Mouse (Mus musculus) stomach, embryonic 15.5 days (tissue): ENCODE data around the gene Sik2. TPM values are rescaled to one million over a fixed set of nuclear protein-coding genes. Genes with fewer than 3 reads are reported as not detected.

Experiments used
- ATAC-seq: fragments of 200-750 bp; cut with Nextera tagmentation; 2 replicates; pipeline ENCODE4 v1.8.0; 2017; ENCODE audit warnings: low read depth, moderate number of reproducible peaks, moderate TSS enrichment; ENCODE audit not compliant: insufficient read depth, low FRiP score
- H3K27ac ChIP-seq: fragments of 300-500 bp; sonication (generic); 2 replicates; pipeline ENCODE4 v1.5.1; 2015; ENCODE audit warnings: mild to moderate bottlenecking, inconsistent platforms
- H3K27me3 ChIP-seq: fragments of 300-500 bp; sonication (generic); replicated peaks from 2 replicates; pipeline ENCODE4 v1.6.1; 2015; ENCODE audit warnings: inconsistent platforms
- H3K36me3 ChIP-seq: fragments of 300-500 bp; sonication (generic); 2 replicates; pipeline ENCODE4 v1.6.1; 2015; ENCODE audit warnings: inconsistent platforms
- H3K4me1 ChIP-seq: fragments of 300-500 bp; sonication (generic); 2 replicates; pipeline ENCODE4 v1.6.1; 2015; ENCODE audit warnings: inconsistent platforms
- H3K4me2 ChIP-seq: fragments of 300-500 bp; sonication (generic); 2 replicates; pipeline ENCODE4 v1.6.1; 2015; ENCODE audit warnings: mild to moderate bottlenecking, inconsistent platforms
- H3K4me3 ChIP-seq: fragments of 300-500 bp; sonication (generic); replicated peaks from 2 replicates; pipeline ENCODE4 v1.5.1; 2015; ENCODE audit warnings: inconsistent platforms
- H3K9ac ChIP-seq: fragments of 300-500 bp; sonication (generic); 2 replicates; pipeline ENCODE4 v1.6.1; 2015; ENCODE audit warnings: inconsistent platforms
- H3K9me3 ChIP-seq: fragments of 300-500 bp; sonication (generic); 2 replicates; pipeline ENCODE4 v1.6.1; 2016; ENCODE audit warnings: inconsistent platforms
- WGBS: fragments of 180-500 bp; shearing (Covaris S2); methylation state at CpG from one replicate; pipeline ENCODE4 v1.1.7; 2015; 5-methylcytosine and 5-hydroxymethylcytosine counted together
- polyA plus RNA-seq: library from polyadenylated mRNA; unstranded; fragments of >200 nt; fragmentation: Nextera tagmentation; extraction: Ambion mirVana; gene quantifications from 2 replicates; pipeline ENCODE4 v1.2.1, GENCODE M21; 2015

Sik2 gene
- polyA plus RNA-seq, 1 experiment from 2014 or later, result 18.9 TPM

DNA sequence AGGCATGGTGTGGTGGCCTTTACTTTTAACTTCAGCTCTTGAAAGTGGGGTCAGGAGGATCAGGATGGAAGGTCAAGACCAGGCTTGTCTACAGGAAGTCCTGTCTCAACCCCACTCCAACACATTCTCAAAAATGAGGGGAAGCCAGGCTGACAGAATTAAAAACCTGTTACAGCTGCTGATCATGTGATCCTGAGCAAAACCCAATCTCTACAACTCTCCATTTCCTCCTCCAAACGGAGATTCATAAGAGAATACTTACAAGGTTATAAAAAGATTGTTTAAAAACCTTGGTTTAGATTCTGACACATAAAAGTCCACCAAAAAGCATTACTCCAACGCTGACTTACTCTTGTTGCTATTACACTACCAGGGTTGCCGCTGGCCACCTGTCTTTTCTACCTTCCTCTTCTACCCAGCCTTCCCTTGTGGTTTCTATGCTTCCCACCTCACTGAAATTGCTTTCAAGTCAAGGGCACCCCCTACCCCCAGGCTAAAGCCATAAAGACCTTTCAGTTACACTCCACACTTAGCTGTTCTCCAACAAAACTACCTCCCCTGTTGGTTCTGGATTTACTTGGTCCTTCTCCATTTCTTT is 67.0 kb downstream of the Sik2 start:
- no peak for ATAC-seq
- Histone ChIP-seq H3K9me3 (no peaks in the 10 kb centered on the region), H3K27me3 (no peaks in the 10 kb centered on the region), H3K36me3 (no peaks in the 10 kb centered on the region), H3K4me3 (no peak overlapping the region), H3K27ac (no peak overlapping the region), H3K9ac (no peak overlapping the region), H3K4me2 (no peak overlapping the region), H3K4me1 (no peaks in the 10 kb centered on the region)
- 66% methylated on average over 3 of the region's 3 CpGs for WGBS

DNA sequence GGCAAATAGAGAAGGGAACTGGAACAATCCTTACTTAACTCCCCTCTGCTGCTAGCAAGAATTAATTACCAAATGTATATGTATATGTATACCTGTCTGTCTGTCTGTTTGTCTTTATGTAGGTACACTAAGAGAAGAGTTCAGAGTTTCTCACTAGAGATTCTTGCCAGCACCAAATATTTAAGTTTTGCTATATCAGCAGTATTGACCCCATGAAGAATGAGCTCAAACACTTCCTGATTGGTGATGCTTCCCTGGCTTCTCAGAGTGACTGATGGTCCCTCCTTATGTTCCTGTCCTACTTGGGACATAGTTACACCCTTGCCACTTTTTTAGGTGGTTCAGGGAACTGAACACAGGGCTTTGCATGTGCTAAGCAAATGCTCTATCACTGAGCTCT is 78.9 kb downstream of the Sik2 start:
- no peak overlapping the region for H3K4me3 ChIP-seq
- peaks cover 5% of the 10 kb centered on the region; the same call in 1 of the 2 replicates for H3K36me3 ChIP-seq
- no peaks in the 10 kb centered on the region for H3K27me3 ChIP-seq
- no peak for ATAC-seq
- H3K9me3 ChIP-seq, result no peaks in the 10 kb centered on the region
- no peak overlapping the region for H3K9ac ChIP-seq
- H3K4me1 ChIP-seq, result no peaks in the 10 kb centered on the region
- H3K27ac ChIP-seq, result no peak overlapping the region
- no peak overlapping the region for H3K4me2 ChIP-seq

- no peaks in the 10 kb centered on the region for H3K27me3 ChIP-seq
- H3K9ac ChIP-seq, result no peak overlapping the region
- WGBS, result 65% methylated on average over 4 of the region's 4 CpGs
- H3K27ac ChIP-seq, result peak overlapping the region; percentile 35; the same call in 1 of the 2 replicates
- H3K9me3 ChIP-seq, result no peaks in the 10 kb centered on the region
- H3K4me1 ChIP-seq, result no peaks in the 10 kb centered on the region
- no peak overlapping the region for H3K4me2 ChIP-seq
- no peak overlapping the region for H3K4me3 ChIP-seq
- H3K36me3 ChIP-seq, result no peaks in the 10 kb centered on the region
- ATAC-seq, result 0 out of 2 replicates have a peak, but pooled peaks have one; percentile 64
These were observed 83.1 kb downstream of the Sik2 start for GRCm38 (mm10) chr9:50925801-50926200.

- peak; percentile 82 for ATAC-seq
- Histone ChIP-seq H3K27me3 (no peaks in the 10 kb centered on the region), H3K36me3 (no peaks in the 10 kb centered on the region), H3K4me1 (no peaks in the 10 kb centered on the region), H3K4me2 (no peak overlapping the region), H3K9ac (no peak overlapping the region), H3K27ac (no peak overlapping the region), H3K4me3 (no peak overlapping the region), H3K9me3 (no peaks in the 10 kb centered on the region)
These were observed 84.4 kb downstream of the Sik2 start for GRCm38 (mm10) chr9:50924454-50924853.

- no peaks in the 10 kb centered on the region for H3K9me3 ChIP-seq
- 56% methylated on average over 5 of the region's 5 CpGs for WGBS
- no peak overlapping the region for H3K9ac ChIP-seq
- H3K36me3 ChIP-seq, result no peaks in the 10 kb centered on the region
- no peak overlapping the region for H3K27ac ChIP-seq
- H3K4me1 ChIP-seq, result no peaks in the 10 kb centered on the region
- ATAC-seq, result peak; percentile 51
- H3K4me3 ChIP-seq, result no peak overlapping the region
- no peaks in the 10 kb centered on the region for H3K27me3 ChIP-seq
- no peak overlapping the region for H3K4me2 ChIP-seq
These were observed 86.3 kb downstream of the Sik2 start for GRCm38 (mm10) chr9:50922363-50923153.

DNA sequence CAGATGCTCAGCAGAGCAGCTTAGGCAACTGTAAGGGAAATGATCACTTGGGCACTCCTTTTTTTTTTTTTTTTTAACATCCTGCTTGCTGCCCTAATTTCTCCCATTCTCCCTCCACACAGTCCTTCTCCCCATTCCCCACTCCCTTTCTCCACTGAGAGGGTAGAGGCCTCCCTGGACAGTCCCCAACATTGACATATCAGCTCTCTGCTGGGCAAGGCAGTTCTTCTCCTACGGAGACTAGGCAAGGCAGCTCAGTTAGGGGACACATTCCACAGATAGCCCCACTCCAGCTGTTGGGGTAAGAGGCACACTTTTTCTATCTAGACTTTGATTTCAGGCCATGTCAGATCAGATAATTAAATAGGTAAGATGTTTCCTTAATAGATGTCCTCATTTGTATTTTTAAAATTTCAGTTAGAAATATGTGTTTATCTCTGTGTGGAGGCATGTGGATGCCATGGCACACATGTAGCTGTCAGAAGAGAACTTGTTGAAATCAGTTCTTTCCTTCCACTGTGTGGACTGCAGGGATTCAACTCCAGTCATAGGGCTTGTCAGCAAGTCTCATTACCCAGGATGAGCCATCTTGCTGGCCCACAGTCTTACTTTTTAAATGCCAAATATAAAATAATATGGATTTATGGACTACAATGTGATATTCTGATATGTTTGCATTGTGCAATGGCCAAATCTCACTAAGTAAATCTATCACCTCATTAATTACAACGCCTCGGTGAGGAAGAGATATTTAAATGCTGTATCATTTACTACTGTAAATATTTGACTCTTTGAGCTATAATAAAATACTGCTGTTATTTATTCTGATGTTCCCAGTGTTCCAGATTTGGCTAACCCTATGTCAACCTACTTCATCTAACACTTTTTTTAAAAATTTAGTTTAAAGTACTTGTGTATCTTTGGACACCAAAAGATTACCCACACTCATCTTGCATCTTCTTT is 87.7 kb downstream of the Sik2 start:
- WGBS, result 71% methylated on average over 3 of the region's 3 CpGs
- H3K9me3 ChIP-seq, result no peaks in the 10 kb centered on the region
- H3K4me2 ChIP-seq, result no peak overlapping the region
- no peak for ATAC-seq
- H3K27me3 ChIP-seq, result no peaks in the 10 kb centered on the region
- H3K27ac ChIP-seq, result no peak overlapping the region
- no peak overlapping the region for H3K4me3 ChIP-seq
- no peaks in the 10 kb centered on the region for H3K36me3 ChIP-seq
- no peaks in the 10 kb centered on the region for H3K4me1 ChIP-seq
- H3K9ac ChIP-seq, result no peak overlapping the region

GRCm38 (mm10) chr9:50919554-50919953 is 89.3 kb downstream of the Sik2 start:
- Histone ChIP-seq H3K36me3 (no peaks in the 10 kb centered on the region), H3K27me3 (no peaks in the 10 kb centered on the region), H3K9ac (no peak overlapping the region), H3K27ac (no peak overlapping the region), H3K4me3 (no peak overlapping the region), H3K4me2 (no peak overlapping the region), H3K4me1 (no peaks in the 10 kb centered on the region), H3K9me3 (no peaks in the 10 kb centered on the region)
- WGBS, result 92% methylated on average over 2 of the region's 2 CpGs
- ATAC-seq, result no peak

DNA sequence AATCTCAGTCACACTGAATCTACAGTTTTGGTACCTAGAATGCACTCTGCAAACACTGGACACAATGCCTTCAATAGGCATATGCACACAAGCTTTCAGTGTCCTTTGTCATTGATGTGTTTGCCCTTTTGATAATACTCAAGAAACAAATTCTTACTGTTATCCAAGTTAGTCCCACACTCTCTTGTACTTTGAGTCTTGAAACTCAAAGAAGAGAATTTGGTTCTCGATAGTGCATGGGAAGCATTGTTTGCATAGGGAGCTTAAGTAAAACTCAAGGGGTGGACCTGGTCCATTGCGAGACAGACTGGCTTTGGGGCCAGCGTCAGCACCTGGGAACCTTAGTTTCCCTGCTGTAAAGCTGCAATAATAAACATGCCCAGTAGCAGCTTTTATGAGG is 90.7 kb downstream of the Sik2 start:
- H3K9me3 ChIP-seq, result no peaks in the 10 kb centered on the region
- no peaks in the 10 kb centered on the region for H3K36me3 ChIP-seq
- H3K27ac ChIP-seq, result no peak overlapping the region
- WGBS, result 54% methylated on average over 3 of the region's 3 CpGs
- H3K4me2 ChIP-seq, result no peak overlapping the region
- no peaks in the 10 kb centered on the region for H3K4me1 ChIP-seq
- H3K9ac ChIP-seq, result no peak overlapping the region
- peak; percentile 58 for ATAC-seq
- H3K27me3 ChIP-seq, result no peaks in the 10 kb centered on the region
- no peak overlapping the region for H3K4me3 ChIP-seq

- 82% methylated on average over 7 of the region's 7 CpGs for WGBS
These were observed 96.9 kb downstream of the Sik2 start for GRCm38 (mm10) chr9:50911861-50912515.

DNA sequence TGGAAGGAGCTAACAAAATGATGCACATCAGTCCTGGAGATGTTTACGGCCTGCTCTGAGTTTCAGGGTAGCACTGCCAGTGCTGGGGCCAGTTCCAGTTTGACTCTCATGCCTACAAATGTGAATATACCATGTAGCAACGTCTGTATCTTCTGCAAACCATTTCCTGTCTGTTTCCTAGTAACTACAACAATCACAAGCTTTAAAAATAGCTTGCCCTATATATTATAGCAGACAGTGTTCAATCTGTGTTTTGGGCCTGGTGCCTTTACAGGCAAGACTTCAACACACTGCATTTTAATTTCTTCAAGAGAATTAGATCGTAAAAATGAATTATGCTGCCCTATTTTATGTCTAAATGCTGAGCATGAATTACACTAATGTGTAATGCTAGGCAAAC is 103.6 kb downstream of the Sik2 start:
- Histone ChIP-seq H3K27me3 (no peaks in the 10 kb centered on the region), H3K4me3 (no peak overlapping the region), H3K4me1 (no peaks in the 10 kb centered on the region), H3K4me2 (no peak overlapping the region), H3K9ac (no peak overlapping the region), H3K9me3 (no peaks in the 10 kb centered on the region), H3K27ac (no peak overlapping the region), H3K36me3 (no peaks in the 10 kb centered on the region)
- ATAC-seq, result no peak
- WGBS, result 68% methylated on average over 3 of the region's 3 CpGs

More at GRCm38 (mm10) chr9:50911861-50912515, 96.9 kb downstream of the Sik2 start:
- Histone ChIP-seq H3K27ac (no peak overlapping the region), H3K4me1 (no peaks in the 10 kb centered on the region), H3K27me3 (no peaks in the 10 kb centered on the region), H3K4me2 (no peak overlapping the region), H3K4me3 (no peak overlapping the region), H3K36me3 (no peaks in the 10 kb centered on the region), H3K9me3 (no peaks in the 10 kb centered on the region), H3K9ac (no peak overlapping the region)
- ATAC-seq, result no peak

DNA sequence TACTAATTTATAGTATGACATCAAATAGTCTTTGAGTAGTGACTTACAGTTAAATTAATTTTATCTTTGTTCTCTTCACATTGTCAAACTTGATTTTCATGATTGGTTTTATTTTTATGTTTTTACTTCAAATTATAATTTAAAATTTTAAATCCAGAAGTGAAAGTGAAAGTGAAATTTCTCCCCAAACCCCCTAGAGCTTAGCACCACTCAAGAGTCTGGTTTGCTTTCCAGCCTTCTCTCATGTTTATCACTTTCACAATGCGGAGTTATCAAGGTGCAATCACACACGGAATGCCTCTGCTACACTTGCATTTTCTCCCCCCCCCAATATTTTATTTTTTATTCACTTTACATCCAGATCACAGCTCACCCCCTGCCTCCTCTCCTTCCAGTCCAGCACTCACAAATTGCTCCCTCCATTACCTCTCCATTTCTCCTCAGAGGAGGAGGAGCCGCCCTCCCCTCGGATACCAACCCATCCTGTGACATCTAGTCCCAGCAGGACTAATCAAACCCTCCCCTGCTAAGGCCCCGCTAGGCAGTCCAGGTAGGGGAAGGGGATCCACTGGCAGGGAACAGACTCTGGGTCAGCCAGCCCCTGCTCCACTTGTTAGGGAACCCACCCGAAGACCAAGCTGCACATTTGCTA is 104.6 kb downstream of the Sik2 start:
- 73% methylated on average over 6 of the region's 6 CpGs for WGBS
- H3K4me3 ChIP-seq, result no peak overlapping the region

More for the DNA sequence above, 104.6 kb downstream of the Sik2 start:
- no peaks in the 10 kb centered on the region for H3K4me1 ChIP-seq
- no peak overlapping the region for H3K27ac ChIP-seq
- H3K9ac ChIP-seq, result no peak overlapping the region
- ATAC-seq, result no peak
- H3K27me3 ChIP-seq, result no peaks in the 10 kb centered on the region
- no peaks in the 10 kb centered on the region for H3K36me3 ChIP-seq
- H3K9me3 ChIP-seq, result no peaks in the 10 kb centered on the region
- H3K4me2 ChIP-seq, result no peak overlapping the region
